Mouse (Mus musculus) bone marrow macrophage, adult 2 months (primary cell): Measurements from ENCODE around the gene Srbd1.

Experiments
- CTCF ChIP-seq: IDR thresholded peaks from 2 replicates; pipeline ENCODE4 v1.5.1; 2012; ENCODE audit warnings: low read depth, mild to moderate bottlenecking, low read length, moderate library complexity
- POLR2A ChIP-seq: IDR thresholded peaks from 2 replicates; pipeline ENCODE4 v1.6.1; 2012; ENCODE audit warnings: mild to moderate bottlenecking, low read depth, low read length, borderline replicate concordance

DNA sequence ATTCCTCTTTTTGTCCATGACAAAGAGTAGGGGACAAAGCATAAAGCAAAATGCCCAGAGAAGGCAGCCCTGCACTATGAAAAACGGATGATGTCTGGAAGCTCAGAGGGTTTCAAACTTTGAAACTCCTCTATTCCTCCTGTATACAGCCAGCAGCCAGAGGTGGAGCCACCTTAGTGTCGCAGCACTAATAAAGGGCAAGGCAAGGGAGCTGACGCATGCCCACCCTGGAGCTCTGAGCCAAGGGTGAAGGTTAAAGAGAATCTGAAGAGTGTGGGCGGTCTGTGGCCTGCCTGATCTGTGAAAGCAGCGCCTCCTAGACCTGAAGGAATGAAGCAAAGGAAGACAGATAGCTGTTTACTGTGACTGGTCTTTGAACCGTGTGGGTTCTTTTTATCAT is 10.5 kb downstream of the Srbd1 start:
- no peak for TF ChIP-seq CTCF
- no peak for TF ChIP-seq POLR2A
